Mouse (Mus musculus) cerebellum, adult 8-10 months (tissue): ENCODE data around the gene 1700030K09Rik.
A peak's percentile ranks its signal among the peaks of the same experiment; 100 is the strongest.

ENCODE experiments used
- DNase-seq: peaks from one replicate; pipeline ENCODE4 v3.0.0; 2022

The 1700030K09Rik gene

GRCm38 (mm10) chr8:72443338-72443993 lies at the start of gene 1700030K09Rik, which contains the start of gene Calr3:
Gene 1700030K09Rik, plus strand, starts transcription at chr8:72443880.
Gene Calr3, minus strand, starts transcription at chr8:72443870.
- DNase-seq = peak; percentile 98

- no peak for DNase-seq
Measured at GRCm38 (mm10) chr8:72401381-72401780, 42.3 kb upstream of the 1700030K09Rik start.

DNA sequence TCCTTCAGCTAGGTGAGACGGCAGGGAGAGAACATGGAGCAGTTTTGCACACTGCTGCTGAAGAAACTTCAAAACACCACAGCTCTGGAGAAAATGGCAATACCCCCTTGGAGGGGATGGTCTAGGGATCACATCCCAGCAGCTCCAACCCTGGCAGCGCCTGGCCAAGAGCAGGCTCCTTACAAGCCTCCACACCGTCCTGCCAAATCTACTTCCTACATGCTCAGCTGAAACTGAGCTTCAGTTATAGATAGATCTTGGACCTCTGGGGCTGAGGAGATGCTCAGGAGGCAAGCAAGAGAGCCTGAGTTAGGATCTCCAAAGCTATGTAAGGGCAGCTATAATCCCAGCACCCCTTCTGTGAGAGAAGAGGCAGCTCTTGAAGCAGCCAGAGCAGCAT lies 40.7 kb upstream of the 1700030K09Rik start:
- DNase-seq = no peak

- no peak for DNase-seq
Measured at GRCm38 (mm10) chr8:72407878-72408277, 35.8 kb upstream of the 1700030K09Rik start.

DNA sequence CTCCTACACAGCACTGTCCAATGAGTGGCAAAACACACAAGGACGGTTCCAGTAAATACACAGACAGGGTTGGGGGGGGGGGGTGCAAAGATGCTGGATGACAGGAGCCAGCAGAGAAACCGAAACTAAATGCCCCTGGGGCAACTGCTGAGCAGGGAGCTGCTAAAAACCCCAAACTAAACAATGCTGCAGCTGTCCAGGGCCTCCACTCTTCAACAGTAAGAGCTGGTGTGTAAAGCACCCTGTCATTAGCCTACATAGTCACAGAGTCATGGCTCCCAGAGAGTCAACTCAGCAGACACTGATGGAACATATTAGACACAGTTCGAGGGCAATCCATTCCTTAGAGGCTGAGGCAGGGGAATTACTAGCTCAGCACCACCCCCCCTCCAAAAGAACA lies 34.2 kb upstream of the 1700030K09Rik start:
- no peak for DNase-seq

GRCm38 (mm10) chr8:72413839-72414238 lies 29.8 kb upstream of the 1700030K09Rik start:
- DNase-seq = no peak

GRCm38 (mm10) chr8:72415252-72415651 lies 28.4 kb upstream of the 1700030K09Rik start:
- no peak for DNase-seq

- no peak for DNase-seq
Measured at GRCm38 (mm10) chr8:72418073-72418472, 25.6 kb upstream of the 1700030K09Rik start.

DNA sequence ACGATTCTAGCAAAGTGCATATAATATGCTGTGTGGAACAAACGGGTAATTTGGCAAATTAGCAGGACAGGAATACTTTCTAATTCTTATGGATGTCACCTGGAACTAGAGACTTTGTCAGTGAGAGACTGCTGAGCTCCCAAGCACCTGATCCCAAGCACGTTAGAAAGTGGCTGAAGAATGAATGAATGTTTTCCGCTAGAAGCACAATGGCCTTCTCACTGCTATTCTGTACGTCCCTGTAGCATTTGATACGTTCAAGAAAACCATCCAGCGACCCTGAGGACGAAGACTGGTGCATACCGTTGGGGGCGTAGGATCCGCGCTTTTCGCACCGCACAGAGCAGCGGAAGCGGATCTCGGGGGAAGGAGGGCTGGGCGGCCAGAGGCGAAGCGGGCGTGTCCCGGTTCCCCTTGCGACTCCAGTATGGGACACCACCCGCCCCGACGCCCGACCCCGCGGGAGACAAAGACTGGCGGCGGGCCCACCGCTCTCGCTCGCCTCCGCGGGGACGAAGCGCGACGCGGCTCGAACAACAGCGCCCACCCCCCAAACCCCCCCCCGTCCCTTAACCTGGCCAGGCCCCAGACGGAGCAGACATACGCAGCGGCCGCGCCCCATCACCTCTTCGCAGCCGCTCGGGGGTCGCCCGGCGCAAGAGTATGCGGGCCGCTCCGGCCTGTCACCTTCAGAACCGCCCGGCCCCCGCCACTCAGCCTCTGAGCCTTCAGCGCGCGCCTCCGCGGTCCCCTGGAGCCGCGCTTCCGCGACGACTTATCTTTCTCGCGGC lies 22.9 kb upstream of the 1700030K09Rik start:
- DNase-seq = peak; percentile 39

DNA sequence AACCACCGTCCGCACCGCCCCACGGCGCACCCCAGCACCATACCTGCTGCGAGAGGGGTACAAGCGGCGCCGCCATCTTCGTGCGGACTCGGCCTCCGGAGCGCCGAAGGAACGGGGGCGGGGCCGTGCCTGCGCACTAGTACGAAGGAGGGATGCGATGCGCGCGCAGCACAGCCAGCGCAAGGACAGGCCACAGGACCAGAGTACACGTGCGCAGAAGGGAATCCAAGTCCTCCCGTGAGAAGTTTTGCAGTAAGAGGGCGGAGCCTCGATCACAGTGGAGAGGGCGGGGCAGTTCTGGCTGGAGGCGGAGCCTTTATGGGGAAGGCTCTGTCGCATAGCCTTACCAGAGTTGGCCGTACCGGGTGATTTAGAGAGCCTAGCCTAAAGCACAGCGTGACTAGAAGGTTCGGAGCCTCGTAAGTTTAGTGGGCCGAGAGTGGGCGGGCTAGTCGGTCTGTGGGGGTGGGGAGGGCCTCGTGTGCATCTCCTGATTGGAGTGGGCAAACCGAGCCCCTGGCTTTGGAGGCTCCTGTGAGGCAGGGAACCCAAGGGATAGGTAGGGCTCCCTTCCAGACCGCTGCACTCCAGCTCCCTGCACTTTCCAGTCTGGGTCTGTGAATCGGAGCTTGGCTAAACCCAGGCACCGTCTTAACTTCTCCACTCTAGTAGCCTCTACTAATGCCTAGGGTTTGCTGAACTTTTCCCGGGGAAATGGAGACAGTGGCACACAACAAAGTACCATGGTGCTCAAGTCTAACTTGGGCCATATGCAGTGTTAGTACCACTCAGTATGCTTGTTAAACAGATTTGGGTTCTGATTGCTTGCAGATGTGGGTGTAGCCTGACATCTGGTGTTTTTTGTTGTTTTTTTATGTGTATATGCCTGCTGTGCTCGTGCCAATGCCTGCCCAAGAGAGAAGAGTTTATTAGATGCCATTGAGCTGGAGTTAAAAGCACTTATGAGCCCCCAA lies 22.0 kb upstream of the 1700030K09Rik start, which contains the start of gene Eps15l1:
Gene Eps15l1, minus strand, starts transcription at position 99 of the 974 bp plus-strand sequence.
- peak; percentile 96 for DNase-seq

DNA sequence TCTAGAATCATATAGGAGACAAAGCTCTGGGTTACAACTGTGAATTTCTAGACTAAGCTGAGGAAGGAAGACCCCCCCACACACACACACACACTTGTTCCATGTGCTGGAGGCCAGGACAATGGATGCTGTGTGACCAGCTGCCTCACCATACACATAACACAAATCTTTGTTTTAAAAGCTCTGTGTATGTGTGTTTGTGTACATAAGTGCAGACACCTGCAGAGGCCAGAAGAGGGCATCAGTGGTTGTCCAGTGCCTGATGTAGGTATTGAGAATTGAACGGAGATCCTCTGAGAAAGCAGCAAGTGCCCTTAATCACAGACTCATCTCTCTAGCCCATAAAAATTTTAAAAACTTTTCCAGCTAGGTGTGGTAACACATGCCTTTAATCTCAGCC lies 20.8 kb upstream of the 1700030K09Rik start:
- no peak for DNase-seq

DNA sequence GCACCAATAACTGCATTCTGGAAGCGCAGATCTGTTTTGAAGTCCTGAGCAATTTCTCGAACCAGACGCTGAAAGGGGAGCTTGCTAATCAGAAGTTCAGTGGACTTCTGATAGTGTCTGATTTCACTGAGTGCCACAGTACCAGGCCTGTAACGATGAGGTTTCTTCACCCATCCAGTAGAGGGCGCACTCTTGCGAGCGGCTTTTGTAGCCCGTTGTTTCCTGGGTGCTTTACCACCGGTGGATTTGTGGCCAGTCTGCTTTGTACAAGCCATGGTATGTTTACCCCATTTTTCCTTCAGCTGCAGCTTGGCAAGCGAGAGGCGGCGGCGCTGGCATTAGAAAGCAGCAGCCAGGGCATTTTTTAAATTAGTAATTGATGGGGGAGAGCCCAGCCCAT lies 14.0 kb upstream of the 1700030K09Rik start:
- DNase-seq = no peak

GRCm38 (mm10) chr8:72434952-72435351 lies 8.7 kb upstream of the 1700030K09Rik start:
- DNase-seq = no peak

DNA sequence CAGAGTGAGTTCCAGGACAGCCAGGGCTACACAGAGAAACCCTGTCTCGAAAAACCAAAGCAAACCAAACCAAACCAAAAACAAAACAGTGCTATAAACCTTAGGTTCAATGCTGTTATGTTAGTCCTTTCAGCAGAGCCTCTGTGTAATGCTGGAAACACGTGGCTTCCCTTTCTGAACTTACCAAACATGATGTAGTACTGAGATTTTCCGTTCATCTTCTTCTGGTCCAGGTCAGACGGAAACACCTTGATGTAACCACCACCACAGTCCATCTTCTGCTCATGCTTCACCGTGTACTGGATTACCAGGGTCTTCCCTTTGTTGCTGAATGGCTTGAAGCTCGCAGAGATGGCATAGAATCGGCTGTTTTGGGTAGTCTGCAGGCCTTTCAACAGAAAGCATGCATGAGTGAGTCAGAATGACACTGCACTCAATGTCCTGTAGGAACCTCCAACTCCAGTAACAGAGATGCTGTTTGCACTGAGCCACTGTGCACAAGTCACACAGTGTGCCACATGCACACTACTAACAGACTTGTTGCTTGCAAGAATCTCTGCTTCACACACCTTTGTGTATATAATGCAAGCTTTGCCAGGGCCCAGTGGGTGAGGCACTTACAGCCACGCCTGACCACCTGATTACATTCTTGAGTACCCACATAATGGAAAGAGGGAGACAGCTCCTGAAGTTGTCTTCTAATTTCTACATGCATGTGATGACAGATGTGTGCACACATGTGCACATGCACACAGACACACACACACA lies 5.2 kb upstream of the 1700030K09Rik start:
- no peak for DNase-seq

GRCm38 (mm10) chr8:72443994-72444350 lies 292 bp downstream of the 1700030K09Rik start:
- DNase-seq = no peak

GRCm38 (mm10) chr8:72445071-72445470 lies 1.4 kb downstream of the 1700030K09Rik start:
- no peak for DNase-seq

- DNase-seq = no peak
Measured at GRCm38 (mm10) chr8:72451516-72451915, 7.8 kb downstream of the 1700030K09Rik start.

DNA sequence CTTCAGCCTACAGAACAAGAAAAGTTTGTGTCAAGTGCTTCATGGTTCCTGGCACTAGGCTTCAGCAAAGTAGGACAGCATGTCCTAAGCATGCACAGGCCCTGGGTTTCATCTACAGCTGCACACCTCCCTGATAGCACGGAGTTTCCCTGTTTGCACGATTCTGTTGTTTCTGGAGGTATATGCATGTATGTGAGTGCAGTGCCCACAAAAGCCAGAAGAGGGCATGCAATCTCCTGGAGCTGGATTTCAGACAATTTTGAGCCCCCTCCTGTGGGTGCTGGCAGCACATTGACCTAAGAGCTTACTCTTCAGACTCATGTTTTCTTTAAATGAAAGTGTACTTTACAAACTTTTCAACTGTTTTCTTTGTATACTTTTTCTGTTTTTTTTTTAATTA lies 10.2 kb downstream of the 1700030K09Rik start:
- DNase-seq = no peak

DNA sequence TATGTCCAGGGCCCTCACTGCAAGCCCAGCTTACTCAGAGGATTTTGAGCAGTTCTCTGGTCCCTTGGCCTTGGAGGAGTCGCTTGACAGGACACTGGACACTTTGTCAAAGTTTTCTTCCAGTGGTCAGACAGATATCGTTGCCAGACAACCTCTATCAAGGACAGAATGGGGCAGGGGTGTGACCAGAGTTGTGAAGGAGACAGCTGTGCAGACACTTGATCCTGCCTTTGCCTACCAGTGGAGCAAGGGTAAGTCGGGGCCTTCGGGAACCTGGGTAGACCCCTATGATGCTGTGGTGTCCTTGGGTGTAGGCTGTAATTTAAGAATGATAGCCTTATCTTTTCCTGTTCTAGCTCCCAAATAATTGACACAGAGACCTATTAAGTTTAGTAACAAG lies 11.6 kb downstream of the 1700030K09Rik start:
- DNase-seq = no peak

- DNase-seq = no peak
Measured at GRCm38 (mm10) chr8:72457806-72458205, 14.1 kb downstream of the 1700030K09Rik start.

DNA sequence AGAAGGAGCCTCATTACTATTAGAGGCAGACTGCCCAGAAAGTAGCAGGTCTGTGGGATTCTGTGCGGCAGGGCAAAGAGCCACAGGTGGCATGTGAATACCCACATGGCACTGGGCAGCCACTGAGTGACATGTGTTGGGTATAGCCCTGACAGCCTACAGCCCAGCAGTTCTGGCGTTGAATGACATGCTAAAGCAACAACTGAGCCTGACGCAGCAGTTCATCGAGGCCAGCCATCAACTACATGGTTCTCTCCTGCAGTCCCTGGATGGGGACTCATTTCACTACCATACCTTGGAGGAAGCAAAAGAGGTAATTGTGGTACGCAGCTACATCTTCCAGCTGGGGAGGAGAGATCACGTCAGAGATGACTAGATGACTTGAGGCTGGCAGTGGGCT lies 14.8 kb downstream of the 1700030K09Rik start:
- DNase-seq = no peak

DNA sequence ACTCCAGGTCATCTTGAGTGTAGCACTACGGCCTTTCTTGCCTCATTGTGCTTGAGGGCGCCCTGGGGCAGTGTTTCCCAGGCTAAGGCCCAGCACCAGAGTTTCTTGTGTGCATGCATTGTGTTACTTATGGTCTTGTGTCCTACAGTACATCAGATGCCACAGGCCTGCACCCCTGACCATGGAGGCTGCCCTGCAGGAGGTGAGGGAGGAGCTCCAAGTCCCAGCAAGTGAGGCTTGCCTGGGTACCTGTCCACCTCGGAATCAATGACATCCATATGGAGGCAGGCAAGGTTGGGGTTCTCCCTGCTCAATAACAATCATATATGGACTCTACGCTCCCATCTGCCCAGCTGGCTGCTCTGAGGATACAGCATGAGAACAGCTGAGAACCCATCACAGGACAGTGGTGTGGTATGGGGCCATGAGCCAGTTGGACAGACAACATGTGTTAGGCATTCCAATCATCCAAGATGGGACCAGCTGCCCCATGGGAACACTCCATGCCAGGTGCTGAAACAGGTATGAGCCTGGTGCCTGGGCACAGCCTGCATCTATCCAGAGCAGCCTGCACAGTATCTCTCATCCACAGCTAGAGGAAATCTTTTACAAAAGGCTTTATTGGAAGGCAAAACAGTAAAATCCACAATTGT lies 16.3 kb downstream of the 1700030K09Rik start:
- DNase-seq = no peak
